In the genomic region with DNA sequence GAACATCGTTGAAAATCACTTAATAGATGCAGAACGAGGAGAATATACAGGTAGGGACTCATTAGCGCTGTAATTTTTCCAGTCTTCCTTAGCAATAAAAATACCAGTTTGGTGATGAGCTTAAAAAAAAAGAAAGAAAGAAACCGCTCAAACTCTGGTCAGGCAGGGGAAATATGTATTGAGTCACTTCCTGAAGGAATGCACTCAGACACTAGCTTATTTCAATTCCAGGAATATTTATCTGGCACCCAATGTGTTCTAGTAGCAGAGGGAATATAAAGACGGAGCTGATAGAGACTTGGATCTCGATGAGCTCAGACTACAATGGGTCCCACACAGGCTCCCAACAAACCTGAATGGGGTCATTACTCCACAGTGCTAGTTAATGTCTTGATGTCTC, we compare ENCODE assay signal across 26 mouse cellular contexts. TPM values are rescaled to one million over a fixed set of nuclear protein-coding genes. Genes with fewer than 3 reads are reported as not detected.
"Had no signal": no experiment of that assay in that cellular context is flagged by ENCODE, and none has a peak within 500 bp of the region (broad histone marks: within the 10 kb centered on the region; RNA-seq: fewer than 3 reads in every experiment).

No protein-coding gene starts in this region.

- H3K27me3 ChIP-seq: heart, embryonic 12.5 days had no signal

- H3K4me2 ChIP-seq: heart, embryonic 12.5 days; hindbrain, embryonic 12.5 days; hindbrain, embryonic 14.5 days; limb, embryonic 13.5 days; limb, embryonic 15.5 days; liver, embryonic 12.5 days had no signal

- H3K4me1 ChIP-seq: liver, embryonic 12.5 days had no signal

- ATAC-seq: hindbrain, embryonic 16.5 days; inflammation-experienced regulatory T-cells, adult 6 months; intestine, postnatal 0 days; liver, embryonic 12.5 days had no signal

- H3K9me3 ChIP-seq: heart, embryonic 10.5 days; heart, embryonic 12.5 days; hindbrain, embryonic 10.5 days; hindbrain, embryonic 12.5 days; limb, embryonic 13.5 days; limb, embryonic 15.5 days; liver, embryonic 12.5 days had no signal

- DNase-seq: gastrocnemius, adult 2 months; gastrocnemius, postnatal 10 days; gastrocnemius, postnatal 25 days; heart, adult 18-20 months; heart, postnatal 10 days; heart, postnatal 4 days; kidney, adult 18-20 months; kidney, adult 8-10 months; kidney, postnatal 10 days; kidney, postnatal 25 days; kidney, postnatal 4 days; left cerebral cortex, postnatal 4 days had no signal

- H3K4me3 ChIP-seq: gastrocnemius, adult 2 months; heart, embryonic 10.5 days; heart, embryonic 12.5 days; hindbrain, embryonic 10.5 days; hindbrain, embryonic 12.5 days; layer of hippocampus, adult 2 months; left cerebral cortex, adult 2 months; limb, embryonic 13.5 days; limb, embryonic 15.5 days; liver, embryonic 12.5 days had no signal

- H3K9ac ChIP-seq: heart, embryonic 12.5 days; hindbrain, embryonic 12.5 days; hindbrain, embryonic 14.5 days; limb, embryonic 13.5 days; limb, embryonic 15.5 days; liver, embryonic 12.5 days had no signal

- H3K27ac ChIP-seq: gastrocnemius, adult 2 months; heart, embryonic 10.5 days; hindbrain, embryonic 10.5 days; hindbrain, embryonic 12.5 days; hindbrain, embryonic 14.5 days; layer of hippocampus, adult 2 months; left cerebral cortex, adult 2 months; limb, embryonic 13.5 days; limb, embryonic 15.5 days; liver, embryonic 12.5 days had no signal

- H3K36me3 ChIP-seq: hindbrain, embryonic 10.5 days; hindbrain, embryonic 12.5 days; limb, embryonic 13.5 days; limb, embryonic 15.5 days; liver, embryonic 12.5 days had no signal

RNA-seq across cellular contexts. Expression of a gene that starts 5.7 kb away (rescaled TPM):
- total RNA-seq: granulocyte monocyte progenitor cell, adult 5-6 weeks had no signal
